Mouse (Mus musculus) megakaryocyte-erythroid progenitor cell, adult 5 weeks (primary cell): ENCODE data around the gene Gbp2b. TPM values are rescaled to one million over a fixed set of nuclear protein-coding genes. Genes with fewer than 3 reads are reported as not detected.

Experiments
- polyA plus RNA-seq: library from polyadenylated mRNA; stranded (reverse); fragments of >175 nt; gene quantifications from 2 replicates; pipeline ENCODE4 v1.2.3, GENCODE M21; 2012

Gene Gbp2b
- not detected in 2 replicates for polyA plus RNA-seq

DNA sequence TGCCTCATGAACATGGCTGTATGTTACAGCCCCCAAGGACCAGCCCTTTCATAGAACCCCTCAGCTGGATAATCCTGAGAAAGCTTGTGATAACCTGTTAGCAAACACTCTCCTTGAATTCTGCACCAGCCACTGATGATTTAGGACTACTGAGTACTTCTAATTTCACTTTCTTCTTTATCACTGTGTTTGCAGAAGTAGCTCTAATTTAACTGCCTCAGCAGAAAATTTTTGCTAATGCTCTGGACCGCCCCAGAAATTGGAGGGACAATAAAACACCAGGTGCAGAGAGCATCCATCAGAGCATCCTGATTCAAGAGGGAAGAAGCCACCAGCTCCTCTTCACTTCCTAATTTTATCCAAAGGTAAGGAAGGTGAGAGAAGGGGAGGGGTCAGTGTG is at the start of gene Gbp2b:
Gbp2b (plus strand) TSS at position 301 of the 400 bp plus-strand sequence.

DNA sequence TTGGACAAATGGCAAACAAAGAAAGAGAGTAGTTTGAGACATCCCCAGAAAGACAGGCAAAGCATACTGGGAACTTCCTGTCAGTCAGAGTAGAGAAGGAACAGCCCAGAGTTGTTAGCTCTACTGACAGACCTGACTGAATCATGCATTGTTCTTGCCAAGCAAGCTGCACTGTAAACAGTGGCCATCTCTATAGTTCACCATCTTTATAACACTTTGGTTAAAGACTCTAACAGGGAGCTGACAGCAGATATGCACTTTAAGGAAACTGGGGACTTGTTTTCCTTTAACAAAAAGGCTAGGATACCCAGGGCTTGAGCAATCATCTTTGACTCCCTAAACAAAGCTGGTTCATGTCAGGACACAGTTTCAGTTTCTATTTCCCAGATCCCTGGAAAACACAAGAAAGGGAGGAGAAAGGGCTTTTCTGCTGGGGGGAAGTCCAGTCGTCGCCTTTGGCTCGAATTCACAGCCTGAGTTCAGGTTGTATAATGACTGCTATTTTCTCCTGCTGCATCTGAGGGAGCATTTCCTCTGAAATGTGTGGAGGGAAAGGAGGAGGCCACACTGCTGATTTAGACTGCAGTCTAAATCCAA is 34.9 kb upstream of the Gbp2b start, which contains the start of gene Gbp3:
Gbp3 (plus strand) TSS at position 395 of the 597 bp plus-strand sequence.

DNA sequence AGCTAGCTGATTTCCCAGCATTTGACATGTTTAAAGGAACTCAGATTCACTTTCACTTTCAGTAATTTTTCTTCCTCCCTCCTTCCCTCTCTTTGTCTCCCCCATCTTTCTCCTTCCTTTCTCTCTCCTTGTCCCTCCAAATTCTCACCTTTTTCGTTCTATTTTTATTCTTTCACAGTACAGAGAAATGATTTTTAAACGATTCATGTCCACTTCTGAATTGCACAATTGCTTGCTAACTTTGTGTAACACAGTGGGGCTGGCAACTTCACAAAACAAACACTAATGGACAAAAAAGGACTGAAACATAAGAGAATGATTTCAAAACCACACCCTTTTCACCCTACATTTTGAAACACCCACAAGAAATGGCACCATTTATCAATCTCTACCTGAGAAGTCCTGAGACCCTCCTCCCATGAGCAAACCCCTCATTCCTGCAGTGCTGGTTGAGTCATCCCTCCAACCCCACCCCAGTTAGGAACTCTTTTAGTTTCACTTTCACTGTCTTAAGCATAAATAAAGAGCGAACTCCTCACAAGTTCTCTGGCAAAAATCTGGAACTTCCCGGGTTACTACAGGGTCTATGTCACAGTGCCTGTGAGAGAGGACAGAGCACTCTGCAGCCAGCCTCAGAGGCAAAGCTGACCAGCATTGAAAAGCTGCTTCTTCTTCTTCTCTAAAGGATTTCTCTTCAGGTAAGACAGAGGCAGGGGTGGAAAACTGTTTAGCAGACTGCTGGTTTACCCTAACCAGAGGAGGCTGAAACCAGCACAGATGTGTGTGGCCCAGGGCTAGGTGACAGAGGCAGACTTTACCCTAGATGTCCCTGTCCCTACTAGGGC is 25.7 kb downstream of the Gbp2b start, which contains the start of gene Gbp2:
Gbp2 (plus strand) TSS at position 492 of the 845 bp plus-strand sequence.

Other genes starting within 250 kb of the Gbp2b start
- 12.2 and 13.0 TPM in 2 replicates for gene Pdlim5, start 199.2 kb upstream of the Gbp2b start, polyA plus RNA-seq
- 1.1 and 1.5 TPM in 2 replicates for gene Gbp5, start 100.9 kb upstream of the Gbp2b start, polyA plus RNA-seq
- gene Gbp7, start 64.5 kb upstream of the Gbp2b start, polyA plus RNA-seq = 1.7 and 2.0 TPM in 2 replicates
- gene Gbp3, start 34.8 kb upstream of the Gbp2b start, polyA plus RNA-seq = 2.8 and 3.7 TPM in 2 replicates
- 0.76 and 0.93 TPM in 2 replicates for gene Gbp2, start 25.8 kb downstream of the Gbp2b start, polyA plus RNA-seq
- gene Kyat3, start 106.2 kb downstream of the Gbp2b start, polyA plus RNA-seq = 5.0 and 6.0 TPM in 2 replicates
- 3.9 and 4.8 TPM in 2 replicates for gene Gtf2b, start 170.2 kb downstream of the Gbp2b start, polyA plus RNA-seq